Mouse (Mus musculus) monocyte, adult 59 days (primary cell): ENCODE results near the gene Mcoln2. TPM values are rescaled to one million over a fixed set of nuclear protein-coding genes. Genes with fewer than 3 reads are reported as not detected.

Experiments
- total RNA-seq, 2 experiments: library from RNA; stranded (reverse); gene quantifications; one replicate each; pipeline ENCODE4 v1.2.4; 2023

Mcoln2 gene
- 1 to 10 TPM; 3.4 to 3.9 TPM for total RNA-seq

DNA sequence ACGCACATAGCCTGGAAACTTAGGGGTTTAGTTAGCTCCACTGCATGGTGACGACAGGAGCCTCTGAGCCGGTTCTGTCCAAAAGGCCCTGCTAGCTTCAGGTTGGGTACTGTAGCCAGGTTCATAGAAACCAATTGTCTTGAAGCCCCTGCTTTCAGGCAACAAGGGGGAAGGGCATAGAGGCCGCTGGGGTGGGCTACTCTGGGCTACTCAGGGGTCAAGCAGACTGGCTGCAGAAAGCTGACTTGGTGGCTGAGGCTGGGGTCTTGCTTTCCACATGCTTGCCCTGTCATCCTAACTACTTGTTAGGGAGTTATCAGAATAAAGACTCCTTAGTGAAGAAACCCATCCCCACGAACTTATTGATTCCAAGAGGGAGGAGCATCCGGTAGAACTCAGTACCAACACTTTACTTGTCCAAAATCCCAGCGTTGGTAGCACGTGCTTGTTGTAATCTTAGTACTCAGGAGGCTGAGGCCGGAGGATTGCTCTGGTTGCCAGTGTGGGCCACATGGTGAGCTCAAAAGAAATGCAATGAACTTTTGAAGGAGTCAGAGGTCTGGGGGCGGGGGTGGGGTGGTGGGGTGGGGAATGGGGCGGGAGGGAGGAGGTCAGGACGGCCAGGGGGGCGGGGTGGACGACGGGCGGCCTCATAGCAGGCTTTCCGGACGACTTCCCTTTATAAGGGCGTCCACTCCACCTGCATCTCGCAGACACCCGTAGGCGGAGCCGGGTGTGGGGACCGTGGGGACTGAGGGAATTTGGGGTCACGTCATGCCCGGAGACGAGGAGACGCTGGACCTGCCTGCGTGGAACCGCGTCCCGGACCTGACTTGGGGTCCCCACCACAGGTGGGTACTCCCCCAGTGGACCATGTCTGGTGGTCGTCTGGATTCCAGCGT is at the start of gene Mcoln2:
TSS of gene Mcoln2 (plus strand) at position 678 of the 902 bp plus-strand sequence.

GRCm38 (mm10) chr3:146107921-146108571 is 41.6 kb upstream of the Mcoln2 start, which contains the start of gene Wdr63:
TSS of gene Wdr63 (minus strand) at chr3:146108130.

DNA sequence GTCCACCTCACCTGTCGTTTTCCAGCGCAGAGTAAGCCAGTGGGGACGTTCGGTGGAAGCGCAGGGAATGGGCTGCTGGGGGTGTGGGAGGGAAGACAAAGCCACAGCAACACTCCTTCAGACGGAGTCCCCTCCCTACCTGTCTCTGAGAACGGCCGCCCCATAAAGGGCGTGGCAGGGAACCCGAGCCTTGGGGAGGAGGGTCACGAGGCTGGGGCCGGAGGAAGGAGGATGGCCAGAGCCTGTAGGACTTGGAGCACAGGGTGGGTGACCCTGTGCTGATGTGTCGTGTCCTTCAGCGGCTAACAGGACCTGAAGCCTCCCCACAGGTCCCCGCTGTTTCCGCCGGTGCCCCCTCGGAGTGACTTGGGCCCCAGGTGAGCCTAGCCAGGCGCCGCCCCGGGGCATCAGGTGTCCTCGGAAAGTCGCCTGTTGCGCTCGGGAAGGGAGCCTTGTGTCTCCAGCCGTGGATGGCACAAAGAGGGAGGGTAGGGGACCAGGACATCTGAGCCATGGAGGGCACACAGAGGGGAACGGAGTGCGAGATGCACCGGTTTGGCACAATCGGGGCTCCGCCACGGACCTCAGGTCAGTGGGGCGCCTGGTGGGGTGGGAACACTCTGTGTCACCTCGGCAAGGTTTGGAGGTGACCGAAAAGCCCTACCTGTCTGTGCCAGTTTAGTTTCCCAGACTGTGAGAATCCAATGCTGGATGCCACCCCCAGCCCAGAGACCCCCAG is 32.2 kb upstream of the Mcoln2 start, which contains the start of gene Mcoln3:
TSS of gene Mcoln3 (plus strand) at position 193 of the 739 bp plus-strand sequence.

GRCm38 (mm10) chr3:146220776-146221486 is 71.3 kb downstream of the Mcoln2 start, which contains the start of gene Lpar3:
TSS of gene Lpar3 (plus strand) at chr3:146220963.

Other genes with a start within 250 kb of the Mcoln2 start
- gene Bcl10, start 227.0 kb upstream of the Mcoln2 start, total RNA-seq = 10 to 100 TPM; 96.3 to 97.9 TPM
- 10 to 100 TPM; 38.2 to 39.7 TPM for gene 2410004B18Rik, start 211.8 kb upstream of the Mcoln2 start, total RNA-seq
- gene Syde2, start 162.0 kb upstream of the Mcoln2 start, total RNA-seq = not detected
- not detected for gene Wdr63, start 41.7 kb upstream of the Mcoln2 start, total RNA-seq
- under 1 TPM in 1 of 2 experiments, not detected in 1; 0.58 TPM for gene Mcoln3, start 32.4 kb upstream of the Mcoln2 start, total RNA-seq
- not detected for gene Lpar3, start 71.1 kb downstream of the Mcoln2 start, total RNA-seq